Mouse (Mus musculus) myocyte (in vitro differentiated cells): ENCODE results near the gene Specc1l.

Experiments used
- CEBPB ChIP-seq: IDR thresholded peaks from 2 replicates; pipeline ENCODE4 v1.6.1; 2011; ENCODE audit warnings: mild to moderate bottlenecking, moderate library complexity; ENCODE audit not compliant: poor library complexity, insufficient read depth, severe bottlenecking
- E2F4 ChIP-seq: IDR thresholded peaks from one replicate; pipeline ENCODE4 v1.6.1; 2011; ENCODE audit warnings: mild to moderate bottlenecking, control low read depth, moderate library complexity; ENCODE audit not compliant: insufficient read depth
- MAX ChIP-seq: IDR thresholded peaks from one replicate; pipeline ENCODE4 v1.6.1; 2011; ENCODE audit warnings: low read depth, mild to moderate bottlenecking, control low read depth
- MYOD1 ChIP-seq, 3 experiments: IDR thresholded peaks; one replicate each; pipeline ENCODE4 v1.6.1; 2011; ENCODE audit warnings: control low read depth in 2 of 3, low read depth in 2 of 3, mild to moderate bottlenecking in 2 of 3, moderate library complexity in 1 of 3; ENCODE audit not compliant: insufficient read length in 2 of 3, control insufficient read depth in 1 of 3
- MYOG ChIP-seq, 3 experiments: IDR thresholded peaks; one replicate each; pipeline ENCODE4 v1.6.1; 2011; ENCODE audit warnings: control low read depth in 2 of 3, low read depth in 2 of 3, mild to moderate bottlenecking in 2 of 3; ENCODE audit not compliant: insufficient read length in 2 of 3, control insufficient read depth in 1 of 3, insufficient read depth in 1 of 3
- POLR2A ChIP-seq: IDR thresholded peaks from one replicate; pipeline ENCODE4 v1.6.1; 2011; ENCODE audit warnings: low read depth, mild to moderate bottlenecking, control low read depth, moderate library complexity; ENCODE audit not compliant: insufficient read length
- POLR2AphosphoS2 ChIP-seq: IDR thresholded peaks from one replicate; pipeline ENCODE4 v1.6.1; 2011; ENCODE audit warnings: low read depth, control low read depth; ENCODE audit not compliant: insufficient read length
- REST ChIP-seq: IDR thresholded peaks from one replicate; pipeline ENCODE4 v1.6.1; 2011; ENCODE audit warnings: mild to moderate bottlenecking, control low read depth, moderate library complexity; ENCODE audit not compliant: insufficient read depth, insufficient read length
- TCF12 ChIP-seq: IDR thresholded peaks from one replicate; pipeline ENCODE4 v1.6.1; 2011; ENCODE audit warnings: mild to moderate bottlenecking, control low read depth; ENCODE audit not compliant: poor library complexity, insufficient read depth, severe bottlenecking
- TCF3 ChIP-seq: IDR thresholded peaks from one replicate; pipeline ENCODE4 v1.6.1; 2011; ENCODE audit warnings: low read depth, control low read depth; ENCODE audit not compliant: insufficient read length
- USF1 ChIP-seq: IDR thresholded peaks from one replicate; pipeline ENCODE4 v1.6.1; 2011; ENCODE audit warnings: low read depth, mild to moderate bottlenecking, control low read depth, moderate library complexity

- TF ChIP-seq MYOG (IDR thresholded peaks at IDR 0.05; ENCODE audit: control insufficient read depth in 1 of 3, insufficient read depth in 1 of 3, insufficient read length in 2 of 3, low read depth in 2 of 3), result no peak
- TF ChIP-seq POLR2A, result no peak
- no peak for TF ChIP-seq MYOD1 (IDR thresholded peaks at IDR 0.05; ENCODE audit: control insufficient read depth in 1 of 3, insufficient read length in 2 of 3, low read depth in 2 of 3)
- no peak for TF ChIP-seq USF1
- no peak for TF ChIP-seq REST
- no peak for TF ChIP-seq CEBPB
- no peak for TF ChIP-seq MAX
- TF ChIP-seq POLR2AphosphoS2, result no peak
- no peak for TF ChIP-seq TCF12
- TF ChIP-seq TCF3, result no peak
- TF ChIP-seq E2F4, result no peak
These were observed 24.4 kb upstream of the Specc1l start for GRCm38 (mm10) chr10:75187366-75188056.
